Mouse (Mus musculus) spleen, embryonic (tissue): ENCODE data around the gene Pnkd.

Source experiments
- CTCF ChIA-PET: fragments of 350-600 bp; sonication (Branson Sonifier 250); formaldehyde crosslinking; loops from one replicate; lab custom pipeline; 2022; lab: Charles Lee

Pnkd gene

GRCm38 (mm10) chr1:74344163-74344916 lies 59.6 kb downstream of the Pnkd start:
- CTCF ChIA-PET: no interaction called here

- CTCF ChIA-PET: no interaction called here
Observed at GRCm38 (mm10) chr1:74351185-74351769, 66.5 kb downstream of the Pnkd start.

- CTCF ChIA-PET: interaction anchor here (0.7 kb wide), 1 partner anchor 19 kb away, joined by 3 read pairs; no protein-coding TSS in a partner anchor
Observed at GRCm38 (mm10) chr1:74352532-74353096, 67.9 kb downstream of the Pnkd start.

- CTCF ChIA-PET: interaction anchor here (0.7 kb wide), 1 partner anchor 20 kb away, joined by 3 read pairs; no protein-coding TSS in a partner anchor
Observed at GRCm38 (mm10) chr1:74353453-74354229, 68.9 kb downstream of the Pnkd start.

GRCm38 (mm10) chr1:74357531-74357930 lies 72.8 kb downstream of the Pnkd start:
- CTCF ChIA-PET: no interaction called here

- CTCF ChIA-PET: interaction anchor here (0.9 kb wide), 1 partner anchor 45 kb away, joined by 3 read pairs; no protein-coding TSS in a partner anchor
Observed at GRCm38 (mm10) chr1:74359952-74360517, 75.3 kb downstream of the Pnkd start.

GRCm38 (mm10) chr1:74361812-74362211 lies 77.1 kb downstream of the Pnkd start, which contains the start of gene Catip:
Catip (plus strand) TSS chr1:74362108.
- CTCF ChIA-PET: interaction anchor here (0.6 to 2.2 kb wide), 2 partner anchors 13 to 156 kb away, joined by 5 read pairs; no protein-coding TSS in a partner anchor

- CTCF ChIA-PET: interaction anchor here (2.2 kb wide), 1 partner anchor 157 kb away, joined by 5 read pairs; no protein-coding TSS in a partner anchor
Observed at GRCm38 (mm10) chr1:74362325-74363229, 77.8 kb downstream of the Pnkd start.

- CTCF ChIA-PET: no interaction called here
Observed at GRCm38 (mm10) chr1:74363437-74363836, 78.7 kb downstream of the Pnkd start.

- CTCF ChIA-PET: no interaction called here
Observed at GRCm38 (mm10) chr1:74364270-74364669, 79.5 kb downstream of the Pnkd start.

- CTCF ChIA-PET: no interaction called here
Observed at GRCm38 (mm10) chr1:74367886-74368645, 83.3 kb downstream of the Pnkd start.

GRCm38 (mm10) chr1:74370040-74370439 lies 85.3 kb downstream of the Pnkd start:
- CTCF ChIA-PET: interaction anchor here (0.5 kb wide), 1 partner anchor 47 kb away, joined by 3 read pairs; no protein-coding TSS in a partner anchor

GRCm38 (mm10) chr1:74373372-74373771 lies 88.6 kb downstream of the Pnkd start:
- CTCF ChIA-PET: no interaction called here

- CTCF ChIA-PET: interaction anchor here (0.6 kb wide), 1 partner anchor 68 kb away, joined by 6 read pairs; no protein-coding TSS in a partner anchor
Observed at GRCm38 (mm10) chr1:74374980-74375379, 90.2 kb downstream of the Pnkd start, which contains the start of gene Slc11a1. Slc11a1 (plus strand) TSS chr1:74375195.

GRCm38 (mm10) chr1:74375561-74375960 lies 90.8 kb downstream of the Pnkd start:
- CTCF ChIA-PET: interaction anchor here (0.6 kb wide), 1 partner anchor 68 kb away, joined by 6 read pairs; no protein-coding TSS in a partner anchor

- CTCF ChIA-PET: no interaction called here
Observed at GRCm38 (mm10) chr1:74376396-74376795, 91.7 kb downstream of the Pnkd start.

- CTCF ChIA-PET: interaction anchor here (0.7 kb wide), 1 partner anchor 1001 kb away, joined by 11 read pairs; no protein-coding TSS in a partner anchor
Observed at GRCm38 (mm10) chr1:74379058-74379504, 94.4 kb downstream of the Pnkd start.

- CTCF ChIA-PET: no interaction called here
Observed at GRCm38 (mm10) chr1:74380484-74380883, 95.8 kb downstream of the Pnkd start.

GRCm38 (mm10) chr1:74381588-74382021 lies 96.9 kb downstream of the Pnkd start:
- CTCF ChIA-PET: no interaction called here
